Mouse (Mus musculus) forebrain, postnatal 0 days (tissue): ENCODE measurements around the gene Gm7929. TPM values are rescaled to one million over a fixed set of nuclear protein-coding genes. Genes with fewer than 3 reads are reported as not detected.
"Not testable (repeated sequence)": the region's sequence is repeated elsewhere in the genome, so short reads cannot be mapped to it uniquely, and the experiment has no call there.

Source experiments
- ATAC-seq: fragments of 200-750 bp; cut with Nextera tagmentation; 2 replicates; pipeline ENCODE4 v1.8.0; 2017; ENCODE audit warnings: mild to moderate bottlenecking, moderate library complexity
- DNase-seq: peaks from one replicate; pipeline ENCODE4 v3.0.0-alpha.2; 2015
- H3K27ac ChIP-seq: fragments of 300-500 bp; sonication (generic); 2 replicates; pipeline ENCODE4 v1.5.1; 2014; ENCODE audit warnings: low read depth, mild to moderate bottlenecking, antibody characterized with exemption, low read length, moderate library complexity, mixed read lengths
- H3K27me3 ChIP-seq: fragments of 300-500 bp; sonication (generic); 2 replicates; pipeline ENCODE4 v1.6.1; 2014; ENCODE audit warnings: mild to moderate bottlenecking, low read length, mixed read lengths; ENCODE audit not compliant: insufficient read depth
- H3K36me3 ChIP-seq: fragments of 300-500 bp; sonication (generic); 2 replicates; pipeline ENCODE4 v1.6.1; 2014; ENCODE audit warnings: mild to moderate bottlenecking, moderate library complexity; ENCODE audit not compliant: insufficient read depth
- H3K4me1 ChIP-seq: fragments of 300-500 bp; sonication (generic); 2 replicates; pipeline ENCODE4 v1.6.1; 2014; ENCODE audit warnings: antibody characterized with exemption; ENCODE audit not compliant: insufficient read depth
- H3K4me2 ChIP-seq: fragments of 300-500 bp; sonication (generic); 2 replicates; pipeline ENCODE4 v1.6.1; 2014; ENCODE audit warnings: low read depth, mild to moderate bottlenecking, moderate library complexity
- H3K4me3 ChIP-seq: fragments of 300-500 bp; sonication (generic); 2 replicates; pipeline ENCODE4 v1.5.1; 2014; ENCODE audit warnings: low read depth, low read length, mixed read lengths
- H3K9ac ChIP-seq: fragments of 300-500 bp; sonication (generic); 2 replicates; pipeline ENCODE4 v1.6.1; 2014; ENCODE audit warnings: mild to moderate bottlenecking
- H3K9me3 ChIP-seq: fragments of 300-500 bp; sonication (generic); 2 replicates; pipeline ENCODE4 v1.6.1; 2016; ENCODE audit warnings: low read length
- WGBS: fragments of 180-500 bp; shearing (Covaris S2); extraction: QIAGEN DNeasy Blood & Tissue Kit; methylation state at CpG from one replicate; pipeline ENCODE4 v1.1.7; 2014; 5-methylcytosine and 5-hydroxymethylcytosine counted together
- polyA plus RNA-seq: library from polyadenylated mRNA; unstranded; fragments of >200 nt; fragmentation: Nextera tagmentation; extraction: Ambion mirVana; gene quantifications from 2 replicates; pipeline ENCODE4 v1.2.1, GENCODE M21; 2015
- total RNA-seq: library from RNA; depleted of rRNA; stranded (reverse); fragments of >200 nt; gene quantifications from 2 replicates; pipeline ENCODE4 v1.2.3, GENCODE M21; 2014; rRNA removed

Gene Gm7929
- not detected in 2 replicates for total RNA-seq
- not detected in 2 replicates for polyA plus RNA-seq

GRCm38 (mm10) chr14:41750514-41750913, at the start of gene Gm7929:
TSS of gene Gm7929 (minus strand) at chr14:41750614.
- DNase-seq, result not testable (repeated sequence)

GRCm38 (mm10) chr14:41772341-41772740, 21.9 kb upstream of the Gm7929 start, which contains the start of gene Gm47189:
TSS of gene Gm47189 (minus strand) at chr14:41772441.
- not testable (repeated sequence) for H3K9ac ChIP-seq, H3K4me1 ChIP-seq, DNase-seq, ATAC-seq, H3K9me3 ChIP-seq, H3K36me3 ChIP-seq, H3K4me2 ChIP-seq, H3K27me3 ChIP-seq, H3K27ac ChIP-seq, H3K4me3 ChIP-seq

More at GRCm38 (mm10) chr14:41750514-41750913, at the start of gene Gm7929:
- H3K4me3 ChIP-seq, H3K36me3 ChIP-seq, H3K4me2 ChIP-seq, ATAC-seq, H3K4me1 ChIP-seq, H3K9ac ChIP-seq, H3K27ac ChIP-seq, H3K27me3 ChIP-seq, H3K9me3 ChIP-seq: not testable (repeated sequence)
- WGBS, result 100% methylated on average over 1 of the region's 1 CpGs

DNA sequence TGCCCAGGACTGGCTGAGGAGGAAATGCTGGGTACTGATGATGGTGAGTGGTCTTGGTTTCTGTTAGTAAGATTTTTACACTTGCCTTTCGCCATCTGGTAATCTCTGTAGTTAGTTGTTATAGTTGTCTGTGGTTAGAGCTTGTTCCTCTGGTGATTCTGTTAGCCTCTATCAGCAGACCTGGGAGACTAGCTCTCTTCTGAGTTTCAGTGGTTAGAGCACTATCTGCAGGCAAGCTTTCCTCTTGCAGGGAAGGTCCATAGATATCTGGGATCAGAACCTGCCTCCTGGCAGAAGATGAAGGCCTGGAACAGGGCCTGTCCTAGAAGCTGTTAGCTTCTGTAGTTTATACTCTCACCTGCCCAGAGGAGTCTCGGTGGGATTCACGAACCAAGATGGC, 5.5 kb upstream of the Gm7929 start:
- DNase-seq, result not testable (repeated sequence)

DNA sequence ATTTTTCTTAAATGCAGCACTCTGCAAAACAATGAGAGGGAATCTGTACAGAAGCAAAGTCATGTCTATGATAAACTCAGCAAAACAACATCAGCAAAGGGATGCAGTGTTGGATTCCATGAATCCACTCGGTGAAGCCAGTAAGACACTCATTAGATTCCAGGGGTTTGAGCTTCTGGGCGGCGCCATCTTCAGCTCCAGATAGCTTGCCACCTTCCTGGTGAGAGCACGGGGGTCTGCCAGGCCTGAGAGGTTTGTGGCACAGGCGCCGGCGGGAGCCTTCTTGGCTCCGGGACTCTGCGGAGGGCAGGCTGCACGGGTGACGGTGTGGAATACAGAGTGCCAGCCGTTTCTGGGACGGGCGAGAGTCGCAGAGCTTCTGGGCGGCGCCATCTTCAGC, 27.0 kb downstream of the Gm7929 start:
- not testable (repeated sequence) for H3K27ac ChIP-seq, H3K4me1 ChIP-seq, H3K9me3 ChIP-seq, H3K36me3 ChIP-seq, H3K4me3 ChIP-seq, H3K9ac ChIP-seq, DNase-seq, H3K4me2 ChIP-seq, ATAC-seq, H3K27me3 ChIP-seq
- 82% methylated on average over 16 of the region's 17 CpGs for WGBS

More for the DNA sequence above, 5.5 kb upstream of the Gm7929 start:
- not testable (repeated sequence) for ATAC-seq, H3K9me3 ChIP-seq, H3K27me3 ChIP-seq, H3K4me1 ChIP-seq, H3K4me3 ChIP-seq, H3K36me3 ChIP-seq, H3K27ac ChIP-seq, H3K9ac ChIP-seq, H3K4me2 ChIP-seq
- 70% methylated on average over 2 of the region's 3 CpGs for WGBS

DNA sequence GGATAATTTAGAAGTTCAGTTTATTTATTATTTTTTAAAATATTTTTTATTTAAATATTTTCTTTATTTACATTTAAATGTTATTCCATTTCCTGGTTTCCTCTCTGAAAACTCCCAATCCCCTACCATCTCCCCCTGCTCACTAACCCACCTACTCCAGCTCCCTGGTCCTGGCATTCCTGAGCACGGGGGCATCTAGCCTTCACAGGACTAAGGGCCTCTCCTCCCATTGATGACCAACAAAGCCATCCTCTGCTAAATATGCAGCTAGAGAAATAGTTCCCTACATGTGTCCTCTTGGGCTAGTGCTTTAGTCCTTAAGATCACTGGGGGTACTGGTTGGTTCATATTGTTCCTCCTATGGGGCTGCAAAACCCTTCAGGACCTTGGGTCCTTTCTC, 33.2 kb downstream of the Gm7929 start:
- 87% methylated on average over 1 of the region's 1 CpGs for WGBS
- not testable (repeated sequence) for ATAC-seq, H3K4me2 ChIP-seq, H3K36me3 ChIP-seq, H3K27ac ChIP-seq, H3K27me3 ChIP-seq, H3K4me3 ChIP-seq, H3K9me3 ChIP-seq, H3K9ac ChIP-seq, H3K4me1 ChIP-seq
- DNase-seq, result peak; percentile 0

- not testable (repeated sequence) for ATAC-seq, H3K27ac ChIP-seq, H3K36me3 ChIP-seq, H3K27me3 ChIP-seq, H3K4me3 ChIP-seq, DNase-seq, H3K4me2 ChIP-seq, H3K4me1 ChIP-seq, H3K9me3 ChIP-seq, H3K9ac ChIP-seq
- WGBS, result no CpG with 5 or more reads among the region's 3 CpGs
Measured at GRCm38 (mm10) chr14:41701785-41702184, 48.6 kb downstream of the Gm7929 start, which contains the start of gene Gm8068. TSS of gene Gm8068 (minus strand) at chr14:41701885.

Other genes with a start within 250 kb of the Gm7929 start
- gene Gm7970, start 195.0 kb downstream of the Gm7929 start, total RNA-seq, result not detected in 2 replicates
- gene Gm7970, start 195.0 kb downstream of the Gm7929 start, polyA plus RNA-seq, result not detected in 2 replicates
- gene 1700049E17Rik2, start 177.4 kb downstream of the Gm7929 start, total RNA-seq, result not detected in 2 replicates
- gene 1700049E17Rik2, start 177.4 kb downstream of the Gm7929 start, polyA plus RNA-seq, result not detected in 2 replicates
- not detected in 2 replicates for gene Gm3072, start 126.0 kb downstream of the Gm7929 start, total RNA-seq
- not detected in 2 replicates for gene Gm3072, start 126.0 kb downstream of the Gm7929 start, polyA plus RNA-seq
- gene Gm3676, start 104.1 kb downstream of the Gm7929 start, total RNA-seq, result not detected in 2 replicates
- not detected in 2 replicates for gene Gm3676, start 104.1 kb downstream of the Gm7929 start, polyA plus RNA-seq
- gene Gm8068, start 48.7 kb downstream of the Gm7929 start, total RNA-seq, result not detected in 2 replicates
- not detected in 2 replicates for gene Gm8068, start 48.7 kb downstream of the Gm7929 start, polyA plus RNA-seq
- not detected in 2 replicates for gene Gm47189, start 21.8 kb upstream of the Gm7929 start, total RNA-seq
- gene Gm47189, start 21.8 kb upstream of the Gm7929 start, polyA plus RNA-seq, result not detected in 2 replicates
- gene Gm7980, start 156.7 kb upstream of the Gm7929 start, total RNA-seq, result not detected in 2 replicates
- gene Gm7980, start 156.7 kb upstream of the Gm7929 start, polyA plus RNA-seq, result not detected in 2 replicates
- not detected in 2 replicates for gene 1700049E17Rik1, start 174.3 kb upstream of the Gm7929 start, total RNA-seq
- not detected in 2 replicates for gene 1700049E17Rik1, start 174.3 kb upstream of the Gm7929 start, polyA plus RNA-seq
- not detected in 2 replicates for gene 1700024B05Rik, start 193.4 kb upstream of the Gm7929 start, total RNA-seq
- gene 1700024B05Rik, start 193.4 kb upstream of the Gm7929 start, polyA plus RNA-seq, result not detected in 2 replicates
- not detected in 2 replicates for gene Gm6401, start 217.3 kb upstream of the Gm7929 start, total RNA-seq
- gene Gm6401, start 217.3 kb upstream of the Gm7929 start, polyA plus RNA-seq, result not detected in 2 replicates
- not detected in 2 replicates for gene Gm3543, start 232.7 kb upstream of the Gm7929 start, total RNA-seq
- not detected in 2 replicates for gene Gm3543, start 232.7 kb upstream of the Gm7929 start, polyA plus RNA-seq